Mouse (Mus musculus): ENCODE data around the gene St3gal3. TPM values are rescaled to one million over a fixed set of nuclear protein-coding genes. Genes with fewer than 3 reads are reported as not detected.
A peak's percentile ranks its signal among the peaks of the same experiment; 100 is the strongest.

The St3gal3 gene
- polyA plus RNA-seq, 1 experiment from 2014 or later: 2.5 TPM

DNA sequence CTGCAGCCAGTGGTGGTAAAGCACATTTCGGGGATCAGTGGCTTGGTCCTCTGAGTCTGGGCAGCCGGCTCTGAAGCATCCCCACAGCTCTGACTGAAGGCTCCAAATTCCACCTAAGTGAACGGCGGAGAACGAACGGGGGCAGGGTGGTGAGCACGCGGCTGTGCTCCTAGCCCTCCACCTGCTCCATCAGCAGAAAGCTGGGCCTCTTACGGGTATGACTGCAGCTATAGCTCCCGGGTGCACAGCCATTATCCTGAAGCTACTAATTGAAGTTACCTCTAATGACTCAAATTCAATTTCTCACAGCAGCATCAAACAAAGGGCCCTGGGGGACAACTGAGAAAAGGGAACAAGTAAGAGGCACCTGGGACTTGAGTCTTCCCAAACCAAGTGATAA is 12.4 kb upstream of the St3gal3 start:
- no peak overlapping the region for H3K27ac ChIP-seq (ENCODE audit: low read length)
- 86% methylated on average over 10 of the region's 10 CpGs for WGBS (ENCODE audit: insufficient replicate concordance)
- H3K9ac ChIP-seq (ENCODE audit: low read depth, low read length): no peak overlapping the region
- peaks cover 66% of the 10 kb centered on the region for H3K36me3 ChIP-seq (ENCODE audit: control insufficient read depth, insufficient read depth)
- ATAC-seq (ENCODE audit: low read depth): no peak
- no peaks in the 10 kb centered on the region for H3K9me3 ChIP-seq (replicated peaks; ENCODE audit: control insufficient read depth, low read length)
- H3K4me2 ChIP-seq (ENCODE audit: low read depth, low read length): no peak overlapping the region
- H3K4me1 ChIP-seq (ENCODE audit: control insufficient read depth, low read depth, low read length): peaks cover 7% of the 10 kb centered on the region
- H3K27me3 ChIP-seq (ENCODE audit: control insufficient read depth, insufficient read depth, low read depth, low read length): no peaks in the 10 kb centered on the region
- H3K4me3 ChIP-seq (ENCODE audit: low read depth, low read length): no peak overlapping the region

DNA sequence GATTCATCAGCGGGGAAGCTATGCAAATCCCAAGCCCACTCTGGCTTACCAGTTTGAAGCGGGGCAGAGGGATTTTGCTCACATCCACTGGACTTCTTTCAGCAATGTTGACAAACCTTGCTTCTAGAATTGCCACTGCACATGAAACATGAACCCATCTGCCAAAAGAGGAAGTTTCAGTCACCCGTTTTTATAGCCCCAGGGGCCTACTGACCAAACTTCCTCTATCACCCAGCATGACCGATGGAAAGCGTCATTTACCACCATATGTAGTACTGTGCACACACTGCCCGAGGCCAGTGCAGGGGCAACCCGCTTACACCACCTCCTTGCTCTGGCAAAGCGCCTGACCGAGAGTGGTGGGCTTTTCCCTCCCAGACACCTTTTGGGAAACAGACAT is 9.6 kb upstream of the St3gal3 start:
- H3K9ac ChIP-seq (ENCODE audit: low read depth, low read length): no peak overlapping the region
- no peak overlapping the region for H3K4me2 ChIP-seq (ENCODE audit: low read depth, low read length)
- no peaks in the 10 kb centered on the region for H3K27me3 ChIP-seq (ENCODE audit: control insufficient read depth, insufficient read depth, low read depth, low read length)
- H3K27ac ChIP-seq (ENCODE audit: low read length): peak overlapping the region; percentile 41; the same call in 1 of the 2 replicates
- no peaks in the 10 kb centered on the region for H3K9me3 ChIP-seq (replicated peaks; ENCODE audit: control insufficient read depth, low read length)
- H3K4me3 ChIP-seq (ENCODE audit: low read depth, low read length): no peak overlapping the region
- peaks cover 7% of the 10 kb centered on the region for H3K4me1 ChIP-seq (ENCODE audit: control insufficient read depth, low read depth, low read length)
- 58% methylated on average over 9 of the region's 9 CpGs for WGBS (ENCODE audit: insufficient replicate concordance)
- H3K36me3 ChIP-seq (ENCODE audit: control insufficient read depth, insufficient read depth): peaks cover 74% of the 10 kb centered on the region
- ATAC-seq (ENCODE audit: low read depth): 0 out of 2 replicates have a peak, but pooled peaks have one; percentile 32

DNA sequence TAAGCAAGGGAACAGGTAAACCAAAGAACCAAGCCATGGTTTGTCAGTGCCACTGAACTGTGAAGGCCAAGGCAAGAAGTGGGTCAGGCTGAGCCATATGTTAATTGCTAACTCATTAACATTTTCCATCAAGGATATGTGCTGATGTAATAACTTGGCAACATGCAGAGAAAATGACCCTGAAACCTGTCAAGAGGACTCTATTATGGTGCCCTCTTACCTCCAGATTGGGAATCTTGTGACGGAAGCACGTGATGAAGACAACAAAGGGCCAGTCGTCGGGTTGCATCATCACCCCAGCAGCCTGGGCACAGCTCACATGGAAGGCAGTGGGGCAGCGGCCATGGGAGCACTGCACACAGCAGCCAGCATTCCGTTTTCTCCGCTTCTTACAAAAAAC is 9.0 kb upstream of the St3gal3 start:
- Histone ChIP-seq H3K4me1 (ENCODE audit: control insufficient read depth, low read depth, low read length) (peaks cover 5% of the 10 kb centered on the region), H3K36me3 (ENCODE audit: control insufficient read depth, insufficient read depth) (peaks cover 68% of the 10 kb centered on the region), H3K9me3 (replicated peaks; ENCODE audit: control insufficient read depth, low read length) (no peaks in the 10 kb centered on the region), H3K27me3 (ENCODE audit: control insufficient read depth, insufficient read depth, low read depth, low read length) (no peaks in the 10 kb centered on the region), H3K9ac (ENCODE audit: low read depth, low read length) (no peak overlapping the region), H3K27ac (ENCODE audit: low read length) (no peak overlapping the region), H3K4me2 (ENCODE audit: low read depth, low read length) (no peak overlapping the region), H3K4me3 (ENCODE audit: low read depth, low read length) (no peak overlapping the region)
- no peak for ATAC-seq (ENCODE audit: low read depth)
- 84% methylated on average over 7 of the region's 7 CpGs for WGBS (ENCODE audit: insufficient replicate concordance)

DNA sequence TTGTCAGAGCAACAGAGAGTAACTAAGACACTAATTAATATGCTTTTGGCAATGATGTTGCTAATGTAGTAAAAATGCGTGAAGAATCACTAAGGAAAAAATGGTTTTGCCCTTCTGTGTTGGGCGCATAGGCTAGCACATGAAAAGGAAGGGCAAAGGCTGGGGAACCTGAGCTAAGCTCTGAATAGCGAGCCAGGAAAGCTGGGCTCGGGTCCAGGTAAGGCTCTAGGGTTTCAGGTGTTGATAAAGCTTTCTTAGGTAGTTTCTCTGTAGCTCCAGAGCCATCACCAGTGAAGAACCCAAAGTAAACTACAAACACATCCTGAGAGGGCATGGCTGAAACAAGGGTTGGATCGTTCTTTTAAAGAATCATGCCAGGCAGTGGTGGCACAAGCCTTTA is 6.8 kb upstream of the St3gal3 start:
- H3K4me1 ChIP-seq (ENCODE audit: control insufficient read depth, low read depth, low read length): no peaks in the 10 kb centered on the region
- 82% methylated on average over 5 of the region's 5 CpGs for WGBS (ENCODE audit: insufficient replicate concordance)
- H3K36me3 ChIP-seq (ENCODE audit: control insufficient read depth, insufficient read depth): peaks cover 62% of the 10 kb centered on the region
- no peak for ATAC-seq (ENCODE audit: low read depth)
- H3K4me2 ChIP-seq (ENCODE audit: low read depth, low read length): no peak overlapping the region
- no peak overlapping the region for H3K9ac ChIP-seq (ENCODE audit: low read depth, low read length)
- H3K9me3 ChIP-seq (replicated peaks; ENCODE audit: control insufficient read depth, low read length): no peaks in the 10 kb centered on the region
- no peak overlapping the region for H3K27ac ChIP-seq (ENCODE audit: low read length)
- no peaks in the 10 kb centered on the region for H3K27me3 ChIP-seq (ENCODE audit: control insufficient read depth, insufficient read depth, low read depth, low read length)
- H3K4me3 ChIP-seq (ENCODE audit: low read depth, low read length): no peak overlapping the region

DNA sequence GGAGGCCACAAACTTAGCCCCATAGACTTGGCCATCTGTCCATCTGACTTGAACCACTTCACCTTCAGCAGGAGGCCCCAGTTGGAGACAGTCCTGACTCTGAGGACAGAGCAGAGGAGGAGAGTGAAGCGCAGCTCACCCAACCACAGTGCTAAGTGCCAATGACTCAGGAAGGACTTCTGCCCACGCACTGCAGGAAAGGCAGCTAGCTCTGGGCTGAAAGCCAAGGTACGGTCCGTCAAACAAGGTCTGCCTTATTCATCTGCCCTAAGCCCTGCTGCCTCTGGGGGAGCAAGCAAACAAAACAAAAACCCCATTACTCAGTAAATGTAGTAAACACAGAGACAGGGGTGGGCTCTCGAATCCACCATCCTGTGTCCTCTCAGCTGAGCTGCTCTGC is 4.2 kb upstream of the St3gal3 start:
- H3K9ac ChIP-seq (ENCODE audit: low read depth, low read length): no peak overlapping the region
- no peaks in the 10 kb centered on the region for H3K9me3 ChIP-seq (replicated peaks; ENCODE audit: control insufficient read depth, low read length)
- peak; percentile 8; the same call in 1 of the 2 replicates for ATAC-seq (ENCODE audit: low read depth)
- H3K4me1 ChIP-seq (ENCODE audit: control insufficient read depth, low read depth, low read length): peaks cover 8% of the 10 kb centered on the region
- peaks cover 41% of the 10 kb centered on the region for H3K36me3 ChIP-seq (ENCODE audit: control insufficient read depth, insufficient read depth)
- H3K4me3 ChIP-seq (ENCODE audit: low read depth, low read length): no peak overlapping the region
- no peaks in the 10 kb centered on the region for H3K27me3 ChIP-seq (ENCODE audit: control insufficient read depth, insufficient read depth, low read depth, low read length)
- no peak overlapping the region for H3K4me2 ChIP-seq (ENCODE audit: low read depth, low read length)
- WGBS (ENCODE audit: insufficient replicate concordance): 77% methylated on average over 5 of the region's 5 CpGs
- no peak overlapping the region for H3K27ac ChIP-seq (ENCODE audit: low read length)

DNA sequence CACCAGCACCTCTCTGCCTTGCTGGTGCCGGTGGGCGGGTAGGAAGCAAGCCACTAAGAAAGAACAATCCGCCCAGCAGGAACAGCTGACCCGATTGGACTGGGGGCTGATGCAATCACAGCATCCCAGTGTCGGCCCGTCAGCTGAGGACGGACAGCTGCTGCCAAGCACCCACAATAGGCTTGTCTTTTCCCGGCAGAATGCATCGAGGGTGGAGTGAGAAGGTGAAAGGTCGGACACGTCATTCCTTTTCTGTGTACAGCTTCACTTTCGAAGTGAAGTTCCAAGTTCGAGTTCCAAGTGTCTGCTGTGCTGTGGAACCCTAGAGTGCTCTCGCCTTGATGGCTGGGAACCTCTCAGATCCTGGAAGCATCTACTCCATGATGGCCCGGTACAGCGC is 3.1 kb upstream of the St3gal3 start:
- Histone ChIP-seq H3K27ac (ENCODE audit: low read length) (no peak overlapping the region), H3K4me2 (ENCODE audit: low read depth, low read length) (no peak overlapping the region), H3K4me3 (ENCODE audit: low read depth, low read length) (no peak overlapping the region), H3K9me3 (replicated peaks; ENCODE audit: control insufficient read depth, low read length) (no peaks in the 10 kb centered on the region), H3K9ac (ENCODE audit: low read depth, low read length) (no peak overlapping the region), H3K36me3 (ENCODE audit: control insufficient read depth, insufficient read depth) (peaks cover 31% of the 10 kb centered on the region), H3K4me1 (ENCODE audit: control insufficient read depth, low read depth, low read length) (peaks cover 11% of the 10 kb centered on the region), H3K27me3 (ENCODE audit: control insufficient read depth, insufficient read depth, low read depth, low read length) (no peaks in the 10 kb centered on the region)
- ATAC-seq (ENCODE audit: low read depth): no peak
- WGBS (ENCODE audit: insufficient replicate concordance): 84% methylated on average over 16 of the region's 16 CpGs

DNA sequence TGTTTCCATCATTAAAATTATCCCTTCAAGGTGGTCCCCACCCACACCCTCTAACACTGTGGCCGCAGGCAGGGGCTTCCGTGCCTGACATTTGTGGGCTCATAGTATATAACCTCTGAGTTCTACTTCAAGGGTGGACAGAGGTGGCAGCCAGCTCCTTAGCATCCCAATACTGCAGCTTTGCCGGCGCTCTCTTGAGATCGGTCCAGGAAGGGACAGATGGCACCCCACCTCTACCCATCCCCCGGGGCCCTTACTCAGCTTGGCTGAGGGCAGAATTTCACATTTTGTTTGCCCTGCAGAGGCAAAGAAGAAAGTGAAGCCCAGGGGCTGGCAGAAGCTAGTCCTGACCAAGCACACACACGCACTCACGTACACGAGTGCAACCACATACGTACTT is 2.6 kb upstream of the St3gal3 start:
- Histone ChIP-seq H3K9ac (ENCODE audit: low read depth, low read length) (no peak overlapping the region), H3K27me3 (ENCODE audit: control insufficient read depth, insufficient read depth, low read depth, low read length) (no peaks in the 10 kb centered on the region), H3K9me3 (replicated peaks; ENCODE audit: control insufficient read depth, low read length) (no peaks in the 10 kb centered on the region), H3K4me1 (ENCODE audit: control insufficient read depth, low read depth, low read length) (peaks cover 13% of the 10 kb centered on the region), H3K4me2 (ENCODE audit: low read depth, low read length) (no peak overlapping the region), H3K36me3 (ENCODE audit: control insufficient read depth, insufficient read depth) (peaks cover 25% of the 10 kb centered on the region), H3K4me3 (ENCODE audit: low read depth, low read length) (no peak overlapping the region), H3K27ac (ENCODE audit: low read length) (no peak overlapping the region)
- WGBS (ENCODE audit: insufficient replicate concordance): 93% methylated on average over 10 of the region's 10 CpGs
- ATAC-seq (ENCODE audit: low read depth): no peak

DNA sequence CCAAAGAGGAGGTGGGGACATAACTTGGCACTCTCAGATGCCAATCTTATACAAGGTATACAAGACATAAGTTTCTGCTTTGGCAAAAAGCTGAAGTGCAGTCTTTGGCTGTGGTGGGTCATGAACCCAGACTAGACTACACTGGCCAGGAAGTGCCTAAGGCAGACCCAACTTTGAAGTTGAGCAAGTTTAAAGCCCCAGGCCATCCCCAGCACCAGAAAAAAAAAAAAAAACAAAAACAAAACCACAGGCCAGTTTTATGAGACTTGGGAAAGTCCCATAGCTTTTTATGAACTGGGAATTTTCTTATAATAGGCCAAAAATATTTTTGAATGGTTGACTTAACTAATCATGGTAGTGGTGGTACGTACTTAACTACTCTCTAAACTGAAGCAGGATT is 700 bp upstream of the St3gal3 start:
- H3K4me3 ChIP-seq (ENCODE audit: low read depth, low read length): peak overlapping the region; percentile 87
- WGBS (ENCODE audit: insufficient replicate concordance): 87% methylated on average over 1 of the region's 1 CpGs
- H3K27me3 ChIP-seq (ENCODE audit: control insufficient read depth, insufficient read depth, low read depth, low read length): no peaks in the 10 kb centered on the region
- H3K36me3 ChIP-seq (ENCODE audit: control insufficient read depth, insufficient read depth): peaks cover 11% of the 10 kb centered on the region
- peak overlapping the region; percentile 63 for H3K9ac ChIP-seq (ENCODE audit: low read depth, low read length)
- H3K9me3 ChIP-seq (replicated peaks; ENCODE audit: control insufficient read depth, low read length): no peaks in the 10 kb centered on the region
- H3K4me1 ChIP-seq (ENCODE audit: control insufficient read depth, low read depth, low read length): peaks cover 13% of the 10 kb centered on the region
- peak overlapping the region; percentile 91 for H3K4me2 ChIP-seq (ENCODE audit: low read depth, low read length)
- ATAC-seq (ENCODE audit: low read depth): no peak
- H3K27ac ChIP-seq (ENCODE audit: low read length): peak overlapping the region; percentile 43; the same call in 1 of the 2 replicates

DNA sequence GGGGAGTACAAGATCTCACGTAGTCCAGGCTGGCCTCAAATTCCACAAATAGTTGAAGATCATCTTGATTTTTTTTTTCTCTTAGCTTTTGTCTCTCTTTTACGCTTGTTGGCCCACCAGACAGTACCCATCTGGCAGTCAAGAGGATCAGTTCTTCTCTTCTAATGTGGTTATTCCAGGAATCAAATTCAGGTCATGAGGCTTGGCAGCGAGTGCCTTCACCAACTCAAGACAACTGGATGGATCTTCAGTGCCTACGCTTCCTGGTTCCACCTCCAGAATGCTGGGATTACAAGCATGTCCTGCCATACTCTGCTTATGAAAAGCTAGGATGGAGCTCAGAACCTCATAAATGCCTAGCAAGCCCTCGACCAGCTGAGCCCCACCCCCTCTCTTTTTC is 3.4 kb downstream of the St3gal3 start:
- no peak overlapping the region for H3K27ac ChIP-seq (ENCODE audit: low read length)
- no peak overlapping the region for H3K4me2 ChIP-seq (ENCODE audit: low read depth, low read length)
- no peaks in the 10 kb centered on the region for H3K36me3 ChIP-seq (ENCODE audit: control insufficient read depth, insufficient read depth)
- H3K9me3 ChIP-seq (replicated peaks; ENCODE audit: control insufficient read depth, low read length): no peaks in the 10 kb centered on the region
- WGBS (ENCODE audit: insufficient replicate concordance): 84% methylated on average over 5 of the region's 5 CpGs
- no peaks in the 10 kb centered on the region for H3K27me3 ChIP-seq (ENCODE audit: control insufficient read depth, insufficient read depth, low read depth, low read length)
- peaks cover 15% of the 10 kb centered on the region for H3K4me1 ChIP-seq (ENCODE audit: control insufficient read depth, low read depth, low read length)
- no peak for ATAC-seq (ENCODE audit: low read depth)
- H3K4me3 ChIP-seq (ENCODE audit: low read depth, low read length): no peak overlapping the region
- H3K9ac ChIP-seq (ENCODE audit: low read depth, low read length): no peak overlapping the region
